Mouse (Mus musculus) testis, postnatal 14 days (tissue): ENCODE measurements around the gene Gm7982.
"Not testable (repeated sequence)": the region's sequence is repeated elsewhere in the genome, so short reads cannot be mapped to it uniquely, and the experiment has no call there.

Experiments used
- DNase-seq: peaks from one replicate; pipeline ENCODE4 v3.0.0; 2021; ENCODE audit warnings: low spot score

The Gm7982 gene

DNA sequence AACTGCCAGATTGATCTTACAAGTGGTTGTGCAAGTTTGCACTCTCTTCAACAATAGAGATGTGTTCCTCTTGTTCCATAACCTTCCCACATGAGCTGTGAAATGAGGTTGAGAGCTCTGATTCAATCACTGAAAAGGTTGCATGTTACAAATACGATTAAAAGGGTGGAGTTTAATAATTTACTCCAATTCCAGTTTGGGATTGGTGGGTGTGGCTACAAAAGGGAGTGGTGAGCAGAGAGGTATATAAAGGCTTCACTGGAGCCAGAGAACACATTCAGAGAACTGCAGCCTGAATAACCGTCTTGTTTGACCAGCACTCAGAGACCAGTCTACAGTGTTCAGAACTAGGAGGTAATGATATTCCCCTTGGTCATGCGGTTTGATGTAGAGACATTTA lies at the start of gene Gm7982:
TSS of gene Gm7982 (plus strand) at position 301 of the 400 bp plus-strand sequence.
- not testable (repeated sequence) for DNase-seq

DNA sequence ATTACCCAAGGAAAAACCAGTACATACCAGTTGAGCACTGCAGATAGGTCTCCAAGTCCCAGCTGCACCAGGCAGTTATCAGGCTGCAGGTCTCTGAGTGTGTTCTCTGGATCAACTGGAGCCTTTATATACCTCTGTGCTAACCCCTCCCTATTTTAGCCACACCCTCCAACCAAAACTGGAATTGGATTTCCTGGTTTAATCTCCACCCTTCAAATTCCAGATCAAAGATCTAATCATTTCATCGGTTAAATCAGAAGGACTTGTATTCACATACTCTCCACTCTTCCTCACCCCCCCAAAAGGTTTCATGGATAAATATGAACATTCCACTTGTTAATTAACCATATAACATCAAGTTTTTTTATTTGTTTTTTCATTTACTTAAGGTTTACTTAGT lies 5.7 kb upstream of the Gm7982 start, which contains the start of gene Gm7978:
TSS of gene Gm7978 (minus strand) at position 101 of the 400 bp plus-strand sequence.
- not testable (repeated sequence) for DNase-seq

DNA sequence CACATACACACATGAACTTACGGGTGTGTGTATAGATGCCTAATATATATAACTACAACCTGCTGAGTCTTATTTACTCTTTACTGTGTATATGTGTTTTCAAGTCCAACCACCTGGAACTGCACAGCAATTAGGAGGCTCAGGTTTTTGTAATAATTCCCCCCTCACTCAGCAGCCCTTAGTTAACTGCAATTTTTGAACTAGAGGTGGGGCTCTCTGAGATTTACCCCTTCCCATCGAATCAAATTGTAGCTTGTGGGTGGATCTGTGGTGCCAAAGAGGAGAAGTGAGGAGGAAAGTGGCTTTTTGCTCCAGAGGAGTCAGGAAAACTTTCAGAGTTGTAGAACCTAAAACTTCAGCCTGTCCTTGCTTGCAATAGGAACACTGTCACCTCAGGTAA lies 33.9 kb downstream of the Gm7982 start, which contains the start of gene E330014E10Rik:
TSS of gene E330014E10Rik (plus strand) at position 301 of the 400 bp plus-strand sequence.
- DNase-seq, result not testable (repeated sequence)
